Mouse (Mus musculus) heart, adult 8-10 months (tissue): ENCODE measurements at regions not wholly inside any gene's neighbourhood (a gene's known extent, or its start where the extent isn't known, plus 50 kb on each side); places are given as distances from the start of the nearest gene placed in this dataset.
"Not testable (repeated sequence)": the region's sequence is repeated elsewhere in the genome, so short reads cannot be mapped to it uniquely, and the experiment has no call there.

Experiments used
- DNase-seq: peaks from one replicate; pipeline ENCODE4 v3.0.0; 2022; ENCODE audit warnings: low spot score

- DNase-seq: no peak
Measured at GRCm38 (mm10) chr11:9932360-9933265, 740.9 kb downstream of the Abca13 start.

- DNase-seq: no peak
Measured at GRCm38 (mm10) chr11:9962696-9963202, 771.0 kb downstream of the Abca13 start.

- DNase-seq: no peak
Measured at GRCm38 (mm10) chr11:9982974-9983373, 791.2 kb downstream of the Abca13 start.

DNA sequence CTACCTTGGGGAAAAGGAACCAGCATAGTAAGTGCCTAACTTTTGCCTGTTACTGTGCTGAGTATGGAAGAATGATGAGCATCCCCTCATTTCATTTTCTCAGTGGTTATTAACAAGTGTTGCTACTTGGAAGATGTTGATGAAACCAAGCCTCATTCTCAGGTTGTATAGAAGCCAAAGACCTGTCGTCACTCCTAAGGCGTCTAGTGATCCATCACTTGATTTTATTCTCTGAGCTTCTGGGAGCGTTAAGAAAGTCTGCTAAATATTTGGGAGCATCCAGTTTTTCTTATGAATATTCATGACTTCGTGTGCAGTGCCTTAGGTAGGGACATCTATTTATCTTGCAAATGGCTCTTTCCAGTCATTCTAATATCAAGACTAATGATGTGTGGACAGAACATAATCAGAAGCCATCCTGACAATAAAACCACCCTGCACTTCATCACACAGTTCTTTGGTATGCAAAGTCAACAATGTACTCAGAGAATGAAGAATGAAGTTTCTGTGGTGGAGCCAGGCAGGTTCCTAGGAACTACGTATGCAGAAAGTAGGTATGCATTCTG, 802.9 kb downstream of the Abca13 start:
- no peak for DNase-seq

DNA sequence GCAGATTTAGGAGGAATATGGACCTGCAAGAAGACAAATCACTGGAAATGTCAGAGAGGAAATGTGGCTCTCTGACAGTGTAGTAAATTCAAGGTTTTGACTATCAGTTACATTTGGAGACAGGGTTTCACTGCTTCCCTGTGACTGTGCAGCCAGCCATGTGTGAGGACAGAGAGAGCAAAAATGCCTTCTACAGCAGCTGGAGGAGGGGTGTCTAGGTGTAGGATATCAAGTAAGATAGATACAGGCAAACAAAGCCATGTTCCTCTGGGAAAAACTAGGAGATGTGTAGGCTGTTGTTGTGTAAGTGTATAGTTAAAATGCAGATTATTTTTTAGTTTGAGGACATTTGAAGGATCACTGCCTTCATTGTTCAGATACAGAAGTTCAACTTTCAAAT, 803.6 kb downstream of the Abca13 start:
- no peak for DNase-seq

GRCm38 (mm10) chr11:9997532-9998138, 805.9 kb downstream of the Abca13 start:
- DNase-seq: no peak

DNA sequence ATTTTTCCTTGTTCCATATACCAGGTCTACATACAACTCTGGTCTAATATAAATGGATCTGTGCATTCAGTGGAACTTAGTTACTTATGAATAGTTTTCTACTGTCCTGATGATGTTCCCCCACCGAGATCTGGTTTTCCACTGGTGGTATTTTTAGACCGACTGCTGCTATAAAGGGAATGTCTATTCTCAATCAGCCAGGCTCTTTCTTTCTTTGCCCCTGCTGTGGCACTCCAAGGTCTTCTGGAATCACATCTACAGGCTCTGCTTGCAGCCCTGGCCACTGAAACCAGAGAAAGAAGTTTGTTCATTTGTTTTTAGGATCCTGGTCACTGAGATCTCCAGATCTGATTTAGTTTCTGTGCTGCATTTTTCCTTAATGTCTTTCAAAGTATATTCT, 810.4 kb downstream of the Abca13 start:
- peak; percentile 40 for DNase-seq

GRCm38 (mm10) chr11:10006881-10007280, 815.1 kb downstream of the Abca13 start:
- no peak for DNase-seq

DNA sequence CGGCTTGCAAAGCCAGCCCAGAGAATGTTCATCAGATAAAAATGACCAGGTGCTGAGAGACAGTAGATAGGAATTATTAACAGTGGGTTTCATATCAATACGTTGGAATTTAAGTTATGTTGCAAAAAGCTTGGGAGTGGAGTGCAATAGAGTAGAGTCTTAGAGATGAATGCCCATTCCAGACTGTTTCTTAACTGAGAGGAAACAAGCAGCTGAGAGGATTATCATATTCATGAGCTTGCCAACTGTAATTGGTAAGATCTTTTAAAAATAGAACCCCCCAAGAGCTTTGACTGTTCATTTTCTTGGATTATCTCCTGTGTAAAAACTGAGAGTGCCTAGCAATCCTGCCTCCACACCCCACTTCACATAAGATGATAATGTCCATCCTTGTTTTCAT, 854.9 kb downstream of the Abca13 start:
- DNase-seq: no peak

GRCm38 (mm10) chr11:10051584-10052210, 860.0 kb downstream of the Abca13 start:
- no peak for DNase-seq

DNA sequence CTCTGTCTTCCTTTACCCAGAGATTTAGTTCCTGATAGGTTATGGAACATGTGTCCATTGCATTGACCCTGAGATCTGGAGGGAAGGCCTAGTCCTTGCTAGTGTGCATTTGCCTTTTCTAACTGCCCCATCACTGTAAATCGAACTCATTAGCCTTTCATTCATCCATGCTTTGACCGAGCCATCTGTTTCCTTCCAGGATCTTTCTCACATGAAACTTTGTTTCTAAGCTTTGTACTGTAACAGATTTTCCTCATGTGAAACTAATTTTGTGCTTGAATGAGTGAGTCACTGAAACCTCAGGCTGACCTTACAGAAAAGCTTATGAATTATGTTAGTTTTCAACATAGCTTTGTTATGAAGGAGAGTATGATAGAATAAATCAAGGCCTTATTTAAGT, 880.1 kb downstream of the Abca13 start:
- no peak for DNase-seq

DNA sequence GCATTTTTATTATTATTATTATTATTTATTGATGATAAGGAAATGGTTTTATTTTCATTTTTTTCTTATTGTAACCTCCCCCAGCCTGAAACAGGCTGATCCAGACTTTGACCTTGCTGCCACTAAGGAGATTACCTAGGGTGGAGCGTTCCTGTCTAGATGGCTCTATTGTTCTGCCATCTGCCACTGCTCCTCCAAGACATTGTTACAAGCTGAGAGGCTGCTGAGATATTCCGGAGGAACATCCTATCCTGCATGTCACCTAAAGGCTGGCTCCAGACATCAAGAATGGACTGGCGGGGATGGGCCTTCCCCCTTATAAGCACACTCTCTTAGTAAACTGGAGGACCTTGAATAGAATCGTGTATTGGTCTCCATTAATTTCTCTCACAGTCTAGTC, 896.2 kb downstream of the Abca13 start:
- DNase-seq: no peak

DNA sequence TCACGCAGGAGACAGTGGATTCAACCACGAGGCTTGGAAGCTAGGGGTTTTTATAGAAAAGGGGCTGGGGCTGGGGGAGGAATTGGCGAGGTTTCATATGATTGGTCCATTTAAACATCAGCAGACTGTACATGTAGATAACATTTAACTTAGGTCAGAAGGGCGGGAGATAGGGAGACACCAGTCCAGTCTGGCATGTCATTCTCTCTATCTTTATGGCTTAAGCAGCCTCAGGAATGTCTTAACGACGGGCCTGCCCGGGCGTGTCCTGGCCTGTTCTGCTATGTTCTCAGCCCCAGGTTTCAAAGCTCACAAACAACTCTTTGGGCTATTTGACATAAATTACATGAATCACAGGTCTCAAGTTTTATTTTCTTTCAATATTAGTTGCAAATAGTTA, 910.6 kb downstream of the Abca13 start:
- DNase-seq: not testable (repeated sequence)

- DNase-seq: no peak
Measured at GRCm38 (mm10) chr11:10105077-10105476, 913.3 kb downstream of the Abca13 start.

- no peak for DNase-seq
Measured at GRCm38 (mm10) chr11:10142161-10142560, 950.4 kb downstream of the Abca13 start.

DNA sequence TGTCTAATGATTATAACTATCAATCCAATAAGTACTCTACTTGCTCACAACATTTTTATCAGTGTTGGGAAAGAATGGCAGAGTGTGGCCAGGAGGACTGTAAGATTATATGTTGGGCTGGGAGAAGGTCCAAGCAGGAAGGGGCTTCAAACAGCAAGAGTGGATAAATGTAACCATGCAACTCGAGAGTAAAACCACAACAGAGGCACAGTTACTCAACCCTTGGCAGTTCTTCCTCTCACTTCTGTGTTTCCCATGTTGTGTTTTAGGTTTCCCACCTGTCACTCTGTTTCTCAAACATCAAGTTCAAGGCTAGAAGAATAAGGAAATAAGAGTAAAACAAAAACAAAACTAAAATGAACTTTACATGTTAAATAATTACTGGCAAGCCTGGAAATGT, 957.4 kb downstream of the Abca13 start:
- DNase-seq: no peak

GRCm38 (mm10) chr11:10153836-10154235, 960.2 kb upstream of the Vwc2 start:
- no peak for DNase-seq

DNA sequence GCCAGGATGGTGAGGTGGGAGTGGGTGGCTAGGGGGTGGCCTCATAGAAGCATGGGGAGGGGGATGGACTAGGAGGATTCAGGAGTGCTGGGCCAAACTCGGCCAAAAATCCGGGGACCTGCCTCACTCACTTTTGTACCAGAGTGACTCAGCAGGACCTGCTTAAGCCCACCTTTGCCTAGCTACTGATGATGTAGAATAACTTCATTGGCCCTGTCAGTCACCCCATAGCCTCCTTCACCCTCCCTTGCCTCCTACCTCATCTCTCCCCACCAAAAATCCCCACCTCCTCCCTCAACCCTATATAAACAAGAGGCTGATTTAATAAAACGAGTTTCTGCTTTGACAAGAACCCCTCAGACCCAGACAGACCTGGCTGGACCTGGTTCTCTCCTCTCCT, 920.3 kb upstream of the Vwc2 start:
- no peak for DNase-seq

GRCm38 (mm10) chr11:10194774-10195173, 919.2 kb upstream of the Vwc2 start:
- DNase-seq: no peak

- DNase-seq: no peak
Measured at GRCm38 (mm10) chr11:10201021-10201420, 913.0 kb upstream of the Vwc2 start.

DNA sequence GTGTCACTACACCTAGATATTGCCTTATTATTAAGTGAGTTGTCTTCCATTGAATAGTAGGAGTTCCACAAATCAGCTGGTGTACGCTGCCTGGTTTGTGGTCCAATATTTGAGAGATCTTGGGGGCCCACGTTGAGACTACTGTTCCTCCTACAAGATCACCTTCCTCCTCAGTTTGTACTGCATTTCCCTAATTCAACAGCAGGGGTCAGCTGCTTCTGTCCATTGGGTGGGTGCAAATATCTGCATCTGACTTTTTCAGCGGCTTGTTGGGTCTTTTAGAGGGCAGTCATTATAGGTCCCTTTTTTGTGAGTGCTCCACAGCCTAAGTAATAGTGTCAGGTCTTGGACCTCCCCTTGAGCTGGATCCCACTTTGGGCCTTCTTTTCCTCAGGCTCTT, 908.8 kb upstream of the Vwc2 start:
- no peak for DNase-seq
